Mouse (Mus musculus) bone marrow macrophage, adult 2 months (primary cell): ENCODE data around the gene Asl. TPM values are rescaled to one million over a fixed set of nuclear protein-coding genes. Genes with fewer than 3 reads are reported as not detected.

Experiments
- H3K27ac ChIP-seq: 2 replicates; pipeline ENCODE4 v1.5.1; 2012; ENCODE audit warnings: low read depth, low read length; ENCODE audit not compliant: insufficient read depth
- H3K4me1 ChIP-seq: 2 replicates; pipeline ENCODE4 v1.6.1; 2012; ENCODE audit warnings: low read length; ENCODE audit not compliant: control insufficient read depth, insufficient read depth
- H3K4me3 ChIP-seq: 2 replicates; pipeline ENCODE4 v1.5.1; 2012; ENCODE audit warnings: mild to moderate bottlenecking, low read length, moderate library complexity; ENCODE audit not compliant: insufficient read depth
- CTCF ChIP-seq: IDR thresholded peaks from 2 replicates; pipeline ENCODE4 v1.5.1; 2012; ENCODE audit warnings: low read depth, mild to moderate bottlenecking, low read length, moderate library complexity
- POLR2A ChIP-seq: IDR thresholded peaks from 2 replicates; pipeline ENCODE4 v1.6.1; 2012; ENCODE audit warnings: mild to moderate bottlenecking, low read depth, low read length, borderline replicate concordance
- polyA plus RNA-seq: library from polyadenylated mRNA; stranded (reverse); fragments of >200 nt; gene quantifications from 2 replicates; pipeline ENCODE4 v1.2.4, GENCODE M21; 2012; ENCODE audit not compliant: missing spikeins, insufficient read depth, insufficient read length

The Asl gene
- polyA plus RNA-seq, 1 experiment, result 72.7 TPM

DNA sequence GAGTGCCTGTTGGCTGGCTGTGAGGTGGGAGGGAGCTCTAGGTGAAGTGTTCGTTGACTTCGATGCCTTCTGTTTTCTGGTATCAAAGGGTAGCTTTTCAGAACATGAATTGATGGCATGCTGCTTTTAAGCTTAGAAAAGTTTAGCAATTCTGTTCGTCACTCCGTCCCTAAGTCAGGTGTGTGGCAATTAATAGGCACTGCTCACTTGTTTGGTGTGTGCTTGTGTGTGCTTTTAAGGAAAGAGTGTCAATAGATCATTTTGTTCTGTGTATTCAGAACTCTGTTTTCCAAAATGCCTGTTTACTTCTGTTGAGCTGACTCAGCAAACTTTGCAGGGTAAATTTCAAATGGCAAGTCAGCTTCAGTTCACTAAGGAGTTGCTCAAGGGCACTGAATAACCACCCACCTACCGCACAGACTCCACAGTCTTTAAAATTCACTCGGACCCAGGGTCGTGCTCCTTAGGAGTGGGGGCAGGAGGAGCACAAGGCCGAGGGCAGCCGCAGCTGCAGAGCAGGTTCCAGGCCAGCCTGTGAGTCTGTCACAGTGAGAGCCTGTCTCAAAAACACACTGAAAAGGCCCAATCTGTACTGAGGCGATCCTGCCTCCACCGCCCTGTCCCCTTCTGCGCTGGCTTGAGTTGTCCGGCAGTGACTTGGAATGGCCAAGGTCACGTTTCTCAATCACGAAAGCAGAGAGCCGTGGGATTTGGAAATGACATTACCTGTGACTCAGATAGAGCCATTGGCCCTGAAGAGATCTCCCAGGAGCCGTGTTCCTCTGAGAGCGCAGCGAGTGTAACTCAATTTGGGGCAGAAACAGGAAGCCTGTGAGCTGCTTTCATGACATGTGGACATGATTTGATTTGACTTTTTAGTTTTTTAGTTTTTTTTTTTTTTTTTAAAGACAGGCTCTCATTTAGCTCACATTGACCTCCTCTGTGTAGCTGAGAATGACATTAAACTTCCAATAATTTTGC lies 2.7 kb upstream of the Asl start:
- Histone ChIP-seq H3K4me3 (no peak overlapping the region), H3K27ac (no peak overlapping the region), H3K4me1 (peaks cover 25% of the 10 kb centered on the region)
- TF ChIP-seq CTCF, result no peak

- H3K4me3 ChIP-seq, result no peak overlapping the region
- TF ChIP-seq POLR2A (no peak), CTCF (no peak)
- H3K4me1 ChIP-seq, result peaks cover 18% of the 10 kb centered on the region
- no peak overlapping the region for H3K27ac ChIP-seq
These were observed 1.4 kb downstream of the Asl start for GRCm38 (mm10) chr5:130027696-130028095.

DNA sequence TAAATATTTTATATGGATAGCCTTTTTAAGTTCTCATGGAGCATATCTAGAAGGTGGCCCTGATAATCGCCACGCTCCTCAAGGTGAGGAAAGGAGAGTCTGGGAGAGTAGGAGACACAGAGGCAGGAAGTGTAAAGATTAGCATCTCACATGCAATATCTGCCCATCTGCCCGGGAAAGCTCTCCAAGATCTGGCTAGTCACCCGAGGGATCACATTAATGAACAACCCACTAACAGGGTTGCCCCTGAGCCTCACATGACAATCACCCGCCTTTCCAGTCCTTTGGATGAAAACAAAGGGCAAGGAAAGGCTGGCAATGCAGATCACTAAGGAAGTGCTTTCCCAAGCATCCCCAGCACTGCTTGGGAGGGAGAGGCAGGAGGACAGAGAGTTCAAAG lies 1.9 kb downstream of the Asl start:
- no peak overlapping the region for H3K4me3 ChIP-seq
- TF ChIP-seq CTCF, result no peak
- no peak for TF ChIP-seq POLR2A
- H3K27ac ChIP-seq, result no peak overlapping the region
- H3K4me1 ChIP-seq, result peaks cover 14% of the 10 kb centered on the region

DNA sequence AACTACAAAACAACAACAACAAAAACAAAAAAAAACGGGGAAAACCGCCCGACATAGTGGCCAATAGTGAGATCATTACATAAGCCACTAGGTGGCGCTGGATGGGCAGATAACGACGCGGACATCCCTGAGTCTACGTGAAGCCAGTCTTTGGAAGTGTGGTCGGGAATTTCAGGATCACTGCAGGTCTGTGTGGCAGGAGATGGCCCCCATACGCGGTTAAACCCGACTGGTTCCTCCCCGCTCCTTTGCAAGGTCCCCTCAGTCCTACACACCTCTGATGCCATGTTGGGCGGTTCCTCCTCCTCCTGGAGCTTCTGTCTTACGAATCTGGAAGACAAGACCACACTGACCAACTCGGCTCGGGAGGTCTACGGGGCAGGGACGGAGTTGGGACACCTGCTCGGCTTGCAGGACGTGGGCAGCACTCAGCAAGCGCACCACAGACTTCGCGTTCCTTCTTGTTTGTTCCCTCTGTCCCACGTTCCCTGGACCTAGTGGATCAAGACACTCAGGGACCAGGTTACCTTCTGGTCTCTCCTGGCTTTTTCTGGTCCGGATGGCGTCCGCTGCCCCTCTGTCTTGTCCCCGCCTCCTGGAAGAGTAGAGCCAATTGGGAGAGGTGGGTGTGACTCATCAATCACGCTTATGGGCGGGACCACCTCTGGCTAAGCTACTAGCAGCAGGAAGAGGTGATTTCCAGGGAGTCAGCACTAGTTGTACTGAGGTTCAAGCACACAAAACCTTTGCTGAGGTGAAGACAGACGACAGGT lies 5.1 kb downstream of the Asl start:
- TF ChIP-seq CTCF (peak; percentile 97), POLR2A (no peak)
- peak overlapping the region; percentile 77 for H3K4me3 ChIP-seq
- H3K4me1 ChIP-seq, result peaks cover 6% of the 10 kb centered on the region; the same call in 1 of the 2 replicates
- H3K27ac ChIP-seq, result peak overlapping the region; percentile 51

DNA sequence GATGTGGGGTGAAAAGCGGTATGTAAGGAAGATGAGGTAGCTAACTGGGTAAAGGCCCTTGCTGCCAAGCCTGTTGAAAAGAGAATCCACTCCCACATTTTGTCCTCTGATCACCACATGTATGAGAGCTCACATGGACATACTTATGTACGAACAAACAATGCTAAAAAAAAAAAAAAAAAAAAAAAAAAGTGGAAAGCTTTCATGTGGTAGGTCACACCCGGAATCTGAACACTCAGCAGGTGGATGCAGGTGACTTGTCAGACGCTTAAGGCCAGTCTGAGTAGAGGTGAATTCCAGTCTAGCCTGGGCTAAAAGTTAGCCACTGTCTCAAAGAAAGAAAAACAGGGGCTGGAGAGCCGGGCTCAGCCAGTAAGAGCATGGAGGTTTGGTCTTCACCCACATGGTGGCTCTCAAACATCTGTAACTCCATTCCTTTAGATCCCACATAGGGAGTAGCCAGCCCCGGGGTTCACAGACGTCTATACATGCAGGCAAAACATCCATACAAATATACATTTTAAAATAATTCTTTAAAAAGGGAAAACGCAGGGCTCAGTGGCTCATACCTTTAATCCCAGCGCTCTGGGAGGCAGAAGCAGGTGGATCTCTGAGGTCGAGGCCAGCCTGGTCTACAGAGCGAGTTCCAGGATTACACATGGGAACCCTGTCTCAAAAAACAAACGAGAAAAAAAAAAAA lies 5.8 kb downstream of the Asl start:
- TF ChIP-seq CTCF (no peak), POLR2A (no peak)
- H3K27ac ChIP-seq, result no peak overlapping the region
- H3K4me1 ChIP-seq, result peaks cover 4% of the 10 kb centered on the region; the same call in 1 of the 2 replicates
- peak overlapping the region; percentile 77; the same call in 1 of the 2 replicates for H3K4me3 ChIP-seq

DNA sequence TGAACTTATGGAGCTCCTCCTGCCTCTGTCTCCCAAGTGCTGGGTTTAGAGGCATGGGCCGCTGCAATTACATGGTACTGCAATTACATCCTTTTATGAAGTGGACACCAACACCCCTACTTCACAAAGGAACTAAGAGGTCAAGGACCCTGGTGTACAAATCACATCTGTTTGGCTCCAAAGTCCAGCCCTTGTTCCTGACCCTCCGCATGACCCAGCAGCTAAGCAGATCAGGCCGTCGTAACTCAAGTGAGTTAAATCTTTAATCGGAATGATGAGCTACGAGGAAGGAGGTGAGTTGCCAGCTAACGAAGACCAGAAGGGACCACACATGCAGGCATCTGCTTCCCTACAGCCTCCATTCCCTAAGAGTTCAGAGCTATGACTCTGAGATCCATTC lies 6.7 kb downstream of the Asl start:
- Histone ChIP-seq H3K4me3 (no peak overlapping the region), H3K27ac (no peak overlapping the region), H3K4me1 (peaks cover 4% of the 10 kb centered on the region; the same call in 1 of the 2 replicates)
- TF ChIP-seq CTCF, result no peak
- TF ChIP-seq POLR2A, result no peak

GRCm38 (mm10) chr5:130021361-130021966 lies 7.6 kb downstream of the Asl start:
- peaks cover 4% of the 10 kb centered on the region; the same call in 1 of the 2 replicates for H3K4me1 ChIP-seq
- no peak overlapping the region for H3K4me3 ChIP-seq
- no peak overlapping the region for H3K27ac ChIP-seq
- TF ChIP-seq POLR2A (no peak), CTCF (no peak)

DNA sequence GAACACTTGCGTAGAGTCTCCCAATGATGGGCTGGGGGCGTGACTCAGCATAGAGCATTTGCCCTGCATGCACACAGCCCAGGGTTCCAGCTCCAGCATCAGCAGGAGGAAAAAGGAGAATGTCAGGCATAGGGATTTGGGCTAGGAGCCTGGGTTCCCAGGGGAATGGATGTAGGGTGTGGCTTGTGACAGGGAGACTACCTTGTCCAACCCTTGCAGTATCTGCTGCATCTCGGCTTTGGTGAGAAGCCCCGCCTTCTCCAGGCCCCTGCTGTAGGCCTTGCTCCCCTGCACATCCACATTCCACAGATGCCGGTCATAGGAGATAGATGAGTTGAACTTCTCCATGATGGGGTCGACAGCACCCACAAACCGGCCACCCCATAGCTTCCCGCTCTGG lies 9.6 kb downstream of the Asl start:
- no peak overlapping the region for H3K27ac ChIP-seq
- TF ChIP-seq POLR2A (no peak), CTCF (no peak)
- no peak overlapping the region for H3K4me3 ChIP-seq
- 0 out of 2 replicates have a peak, but pooled peaks cover 4% of the 10 kb centered on the region for H3K4me1 ChIP-seq

DNA sequence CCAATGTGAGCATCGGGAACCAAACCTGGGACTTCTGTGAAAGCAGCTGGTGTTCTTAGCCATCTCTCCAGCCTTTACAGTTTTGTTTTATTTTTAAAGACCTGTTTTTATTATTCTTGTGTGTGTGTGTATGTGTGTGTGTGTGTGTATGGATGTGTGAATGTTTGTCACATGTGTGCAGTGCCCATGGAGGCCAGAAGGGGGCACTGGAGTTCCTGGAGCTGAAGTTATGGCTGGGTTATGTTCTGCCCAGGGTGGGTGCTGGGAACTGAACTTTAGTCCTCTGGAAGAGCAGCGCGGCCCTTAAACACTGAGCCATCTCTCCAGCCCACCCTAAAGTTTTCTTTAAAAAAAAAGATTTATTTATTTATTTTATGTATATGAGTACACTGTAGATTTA lies 13.9 kb downstream of the Asl start:
- Histone ChIP-seq H3K27ac (no peak overlapping the region), H3K4me3 (no peak overlapping the region), H3K4me1 (no peaks in the 10 kb centered on the region)
- TF ChIP-seq CTCF (no peak), POLR2A (no peak)
